Mouse (Mus musculus): ENCODE results near the gene Fbn1. TPM values are rescaled to one million over a fixed set of nuclear protein-coding genes. Genes with fewer than 3 reads are reported as not detected.
A peak's percentile ranks its signal among the peaks of the same experiment; 100 is the strongest.

The Fbn1 gene
- 5.5 and 5.7 TPM in 2 replicates for polyA plus RNA-seq (2014; fragmentation: Nextera tagmentation; extraction: Ambion mirVana)

DNA sequence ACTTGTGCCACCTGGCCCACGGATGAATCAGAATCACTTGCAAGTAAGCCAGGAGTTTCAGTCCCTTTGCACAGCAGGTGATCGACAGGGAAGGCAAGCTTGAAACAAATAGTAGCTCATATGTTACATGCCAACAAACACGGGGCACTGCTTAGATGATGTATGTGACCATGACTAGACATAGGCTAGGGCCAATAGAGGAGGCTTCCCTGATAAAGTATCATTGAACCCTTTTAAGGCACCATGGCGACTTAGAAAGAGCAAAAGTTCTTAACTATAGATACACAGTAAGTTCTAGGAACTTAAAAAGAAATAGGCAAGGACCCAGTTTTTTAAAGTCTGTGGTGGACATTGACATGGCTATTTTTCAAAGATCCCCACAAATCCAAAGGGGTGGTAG lies at the start of gene Fbn1:
Fbn1 (minus strand) TSS at position 101 of the 400 bp plus-strand sequence.
- ATAC-seq (replicated peaks; ENCODE audit: low FRiP score) (no peak), DNase-seq (ENCODE audit: low spot score) (no peak)
- H3K27me3 ChIP-seq (replicated peaks; ENCODE audit: control insufficient read depth, insufficient read depth, low read length), result peaks cover 44% of the 10 kb centered on the region
- H3K9ac ChIP-seq (ENCODE audit: low read depth, low read length), result no peak within 1 kb of the TSS
- 79% methylated on average over 4 of the region's 4 CpGs for WGBS
- H3K9me3 ChIP-seq (ENCODE audit: control insufficient read depth, low read length), result no peaks in the 10 kb centered on the region
- no peak within 1 kb of the TSS for H3K27ac ChIP-seq (ENCODE audit: low read depth, low read length)
- peak within 1 kb of the TSS; percentile 50 for H3K4me3 ChIP-seq (ENCODE audit: low read depth, low read length)
- H3K4me1 ChIP-seq (replicated peaks; ENCODE audit: control insufficient read depth, insufficient read depth, low read length), result no peaks in the 10 kb centered on the region
- H3K4me2 ChIP-seq, result peak within 1 kb of the TSS; percentile 62
- H3K36me3 ChIP-seq (ENCODE audit: control insufficient read depth, insufficient read depth, low read length), result no peaks in the 10 kb centered on the region

DNA sequence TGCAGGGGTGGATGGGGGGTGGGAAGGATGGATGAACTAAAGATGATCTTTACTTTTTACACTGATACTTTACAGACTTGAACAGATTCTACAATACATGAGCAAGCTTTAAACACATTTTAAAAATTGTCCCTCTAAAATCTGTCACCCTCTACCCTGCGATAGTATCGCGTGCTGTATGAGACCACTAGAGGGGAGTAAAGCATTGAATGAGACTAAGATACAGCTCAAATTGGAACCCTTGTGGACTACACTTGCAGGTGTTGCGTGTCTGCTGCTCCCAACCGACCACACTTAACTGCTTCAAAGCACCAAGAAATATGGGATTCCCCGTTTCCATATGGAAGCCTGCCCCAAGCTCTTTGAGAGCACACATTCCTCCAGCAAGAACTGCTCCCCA lies 48.0 kb upstream of the Fbn1 start:
- ATAC-seq (replicated peaks; ENCODE audit: low FRiP score) (no peak), DNase-seq (ENCODE audit: low spot score) (no peak)
- Histone ChIP-seq H3K36me3 (ENCODE audit: control insufficient read depth, insufficient read depth, low read length) (no peaks in the 10 kb centered on the region), H3K4me1 (replicated peaks; ENCODE audit: control insufficient read depth, insufficient read depth, low read length) (no peaks in the 10 kb centered on the region), H3K27me3 (replicated peaks; ENCODE audit: control insufficient read depth, insufficient read depth, low read length) (no peaks in the 10 kb centered on the region), H3K27ac (ENCODE audit: low read depth, low read length) (no peak overlapping the region), H3K4me2 (no peak overlapping the region), H3K9ac (ENCODE audit: low read depth, low read length) (no peak overlapping the region), H3K9me3 (ENCODE audit: control insufficient read depth, low read length) (no peaks in the 10 kb centered on the region), H3K4me3 (ENCODE audit: low read depth, low read length) (no peak overlapping the region)
- 76% methylated on average over 6 of the region's 6 CpGs for WGBS

DNA sequence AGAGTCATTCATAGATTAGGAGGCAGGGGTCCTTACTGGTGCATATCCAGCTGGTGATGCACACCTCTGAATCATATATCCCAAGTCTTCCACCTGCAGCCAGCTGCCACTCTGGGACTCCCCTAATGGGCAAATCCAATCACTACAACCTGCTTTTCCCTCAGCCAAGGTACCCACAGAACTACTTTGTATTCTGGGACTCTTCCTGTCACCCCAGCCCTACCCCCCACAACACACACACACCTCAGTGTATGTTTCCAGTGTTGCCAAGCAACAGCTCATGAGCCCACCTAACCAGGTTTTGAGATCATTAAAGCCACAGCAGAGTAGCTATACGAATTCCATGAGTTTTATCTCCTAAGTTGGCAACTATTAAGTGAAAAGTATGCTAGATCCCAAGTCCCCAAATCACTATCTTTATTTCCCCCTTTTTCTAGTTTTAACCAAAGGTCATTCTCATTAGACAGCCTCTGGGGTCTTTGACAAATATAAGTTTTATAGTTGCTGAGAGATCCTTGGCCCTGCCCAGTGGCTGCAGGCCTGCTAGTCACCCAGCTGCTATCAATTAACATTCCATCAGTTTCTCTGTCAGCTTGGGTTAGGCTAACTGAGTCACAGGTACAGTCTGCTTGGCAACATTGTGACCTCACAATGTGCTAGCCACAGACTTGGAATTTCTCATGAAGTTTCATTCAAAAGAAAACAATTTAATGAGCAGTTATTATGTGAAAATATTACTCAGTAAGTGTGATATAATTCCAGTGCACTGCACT lies 41.2 kb upstream of the Fbn1 start:
- H3K36me3 ChIP-seq (ENCODE audit: control insufficient read depth, insufficient read depth, low read length), result no peaks in the 10 kb centered on the region
- ATAC-seq (replicated peaks; ENCODE audit: low FRiP score) (no peak), DNase-seq (ENCODE audit: low spot score) (no peak)
- H3K4me2 ChIP-seq, result no peak overlapping the region
- 59% methylated on average over 1 of the region's 1 CpGs for WGBS
- H3K9ac ChIP-seq (ENCODE audit: low read depth, low read length), result no peak overlapping the region
- H3K4me1 ChIP-seq (replicated peaks; ENCODE audit: control insufficient read depth, insufficient read depth, low read length), result no peaks in the 10 kb centered on the region
- H3K27ac ChIP-seq (ENCODE audit: low read depth, low read length), result no peak overlapping the region
- no peak overlapping the region for H3K4me3 ChIP-seq (ENCODE audit: low read depth, low read length)
- no peaks in the 10 kb centered on the region for H3K27me3 ChIP-seq (replicated peaks; ENCODE audit: control insufficient read depth, insufficient read depth, low read length)
- H3K9me3 ChIP-seq (ENCODE audit: control insufficient read depth, low read length), result no peaks in the 10 kb centered on the region

DNA sequence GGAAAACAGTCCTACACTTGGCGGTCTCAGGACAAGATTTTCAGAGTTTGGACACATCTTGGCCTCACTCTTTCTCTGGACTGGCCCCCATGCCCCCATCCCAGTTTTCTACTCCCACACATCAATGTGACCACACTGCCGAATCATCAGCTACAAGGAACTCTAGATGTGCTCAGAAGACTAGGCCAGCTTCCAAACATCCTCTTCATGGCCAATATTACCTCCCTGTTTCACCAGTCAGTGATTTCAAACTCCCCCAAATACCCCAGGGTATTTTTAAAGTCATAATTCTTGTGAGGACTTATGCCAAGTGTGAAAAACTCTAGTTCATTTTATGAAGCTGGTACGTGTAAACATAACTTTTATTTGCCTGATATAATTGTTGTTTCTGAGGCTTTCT lies 37.2 kb upstream of the Fbn1 start:
- WGBS, result 80% methylated on average over 3 of the region's 3 CpGs
- Histone ChIP-seq H3K4me2 (no peak overlapping the region), H3K4me1 (replicated peaks; ENCODE audit: control insufficient read depth, insufficient read depth, low read length) (no peaks in the 10 kb centered on the region)

DNA sequence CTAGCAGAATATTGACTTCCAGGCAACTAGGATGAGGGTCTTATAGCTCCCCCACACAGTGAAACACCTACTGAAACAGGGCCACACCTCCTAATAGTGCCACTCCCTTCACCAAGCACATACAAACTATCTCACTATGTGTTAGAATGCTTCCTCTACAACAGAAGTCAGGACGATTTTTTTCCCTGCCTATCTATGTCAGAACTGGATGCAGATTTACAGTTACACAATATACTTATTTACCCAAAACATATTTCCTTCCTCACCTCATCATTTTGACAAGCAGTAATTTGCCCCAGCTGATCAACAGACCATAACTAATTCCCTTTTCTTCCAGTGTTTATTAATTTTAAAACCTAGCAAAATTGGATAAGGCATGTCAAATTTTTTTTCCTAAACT lies 35.9 kb upstream of the Fbn1 start:
- Histone ChIP-seq H3K9me3 (ENCODE audit: control insufficient read depth, low read length) (no peaks in the 10 kb centered on the region), H3K4me1 (replicated peaks; ENCODE audit: control insufficient read depth, insufficient read depth, low read length) (no peaks in the 10 kb centered on the region), H3K4me2 (no peak overlapping the region), H3K27me3 (replicated peaks; ENCODE audit: control insufficient read depth, insufficient read depth, low read length) (no peaks in the 10 kb centered on the region), H3K27ac (ENCODE audit: low read depth, low read length) (no peak overlapping the region), H3K4me3 (ENCODE audit: low read depth, low read length) (no peak overlapping the region), H3K9ac (ENCODE audit: low read depth, low read length) (no peak overlapping the region), H3K36me3 (ENCODE audit: control insufficient read depth, insufficient read depth, low read length) (no peaks in the 10 kb centered on the region)
- ATAC-seq (replicated peaks; ENCODE audit: low FRiP score) (no peak), DNase-seq (ENCODE audit: low spot score) (no peak)
- WGBS, result 49% methylated on average over 1 of the region's 1 CpGs

More for the DNA sequence above, 37.2 kb upstream of the Fbn1 start:
- ATAC-seq (replicated peaks; ENCODE audit: low FRiP score) (no peak), DNase-seq (ENCODE audit: low spot score) (no peak)
- Histone ChIP-seq H3K9me3 (ENCODE audit: control insufficient read depth, low read length) (no peaks in the 10 kb centered on the region), H3K27me3 (replicated peaks; ENCODE audit: control insufficient read depth, insufficient read depth, low read length) (no peaks in the 10 kb centered on the region), H3K9ac (ENCODE audit: low read depth, low read length) (no peak overlapping the region), H3K4me3 (ENCODE audit: low read depth, low read length) (no peak overlapping the region), H3K27ac (ENCODE audit: low read depth, low read length) (no peak overlapping the region), H3K36me3 (ENCODE audit: control insufficient read depth, insufficient read depth, low read length) (no peaks in the 10 kb centered on the region)

DNA sequence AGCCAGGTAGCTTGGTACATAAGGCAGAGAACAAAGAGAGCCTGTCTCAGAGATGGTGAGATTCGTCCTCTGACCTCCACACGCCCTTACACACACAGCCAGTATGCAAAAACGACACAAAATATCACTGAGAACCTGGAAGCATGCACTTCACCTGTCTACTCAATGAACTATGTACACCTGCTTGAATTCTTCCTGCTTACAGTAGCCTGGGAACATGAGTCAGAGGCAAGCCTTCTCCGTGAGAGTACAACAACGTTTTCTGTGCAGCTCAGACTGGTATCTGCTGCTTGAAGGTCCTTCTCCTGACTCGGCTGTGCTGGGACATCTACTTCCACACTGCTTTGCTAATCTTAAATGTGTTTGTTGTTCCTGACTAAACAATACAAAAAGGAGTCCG lies 33.7 kb upstream of the Fbn1 start:
- Histone ChIP-seq H3K9ac (ENCODE audit: low read depth, low read length) (no peak overlapping the region), H3K36me3 (ENCODE audit: control insufficient read depth, insufficient read depth, low read length) (no peaks in the 10 kb centered on the region), H3K4me1 (replicated peaks; ENCODE audit: control insufficient read depth, insufficient read depth, low read length) (no peaks in the 10 kb centered on the region), H3K4me3 (ENCODE audit: low read depth, low read length) (no peak overlapping the region), H3K27ac (ENCODE audit: low read depth, low read length) (no peak overlapping the region), H3K27me3 (replicated peaks; ENCODE audit: control insufficient read depth, insufficient read depth, low read length) (no peaks in the 10 kb centered on the region), H3K9me3 (ENCODE audit: control insufficient read depth, low read length) (no peaks in the 10 kb centered on the region), H3K4me2 (no peak overlapping the region)
- no peak for DNase-seq (ENCODE audit: low spot score)
- ATAC-seq (replicated peaks; ENCODE audit: low FRiP score), result no peak
- 68% methylated on average over 7 of the region's 7 CpGs for WGBS

DNA sequence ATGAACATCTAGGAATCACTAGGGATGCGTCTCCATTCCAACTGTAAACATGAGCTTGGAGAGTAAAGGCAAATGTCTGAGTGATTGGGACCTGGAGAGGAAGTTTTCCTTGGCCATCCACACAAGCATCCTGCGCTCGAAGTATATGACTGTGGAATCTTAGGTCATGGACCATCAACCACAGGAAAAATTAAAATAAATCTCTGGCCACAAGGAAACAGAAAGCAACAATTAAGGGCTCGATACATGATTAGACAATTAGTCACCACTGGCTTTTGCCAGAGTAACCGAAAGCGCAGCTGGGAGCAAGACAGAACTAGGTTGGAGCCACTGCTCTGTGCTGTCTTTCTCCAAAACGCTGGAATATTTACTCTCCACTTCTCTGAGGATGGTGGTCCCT lies 32.8 kb upstream of the Fbn1 start:
- ATAC-seq (replicated peaks; ENCODE audit: low FRiP score) (no peak), DNase-seq (ENCODE audit: low spot score) (no peak)
- H3K9me3 ChIP-seq (ENCODE audit: control insufficient read depth, low read length), result no peaks in the 10 kb centered on the region
- no peaks in the 10 kb centered on the region for H3K36me3 ChIP-seq (ENCODE audit: control insufficient read depth, insufficient read depth, low read length)
- H3K4me1 ChIP-seq (replicated peaks; ENCODE audit: control insufficient read depth, insufficient read depth, low read length), result no peaks in the 10 kb centered on the region
- no peak overlapping the region for H3K4me2 ChIP-seq
- H3K9ac ChIP-seq (ENCODE audit: low read depth, low read length), result no peak overlapping the region
- H3K27me3 ChIP-seq (replicated peaks; ENCODE audit: control insufficient read depth, insufficient read depth, low read length), result no peaks in the 10 kb centered on the region
- 82% methylated on average over 7 of the region's 7 CpGs for WGBS
- no peak overlapping the region for H3K27ac ChIP-seq (ENCODE audit: low read depth, low read length)
- no peak overlapping the region for H3K4me3 ChIP-seq (ENCODE audit: low read depth, low read length)

DNA sequence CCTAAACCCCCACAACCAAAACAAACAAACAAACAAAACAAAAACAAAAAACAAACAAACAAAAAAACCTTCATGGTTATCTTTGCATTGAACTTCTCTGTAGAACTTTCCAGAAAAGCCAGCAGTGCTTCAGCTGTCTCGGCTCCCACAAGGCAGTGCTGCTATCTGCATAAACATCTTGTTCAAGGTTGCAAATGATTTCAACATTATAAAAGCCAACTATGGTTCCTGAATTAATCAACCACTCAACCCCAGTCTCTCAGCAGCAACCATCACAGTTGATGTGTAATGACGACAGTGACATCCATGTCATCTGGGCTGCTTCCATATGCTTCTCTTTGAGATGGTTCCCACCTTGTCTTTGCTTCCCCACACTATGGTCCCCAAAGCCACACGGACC lies 31.8 kb upstream of the Fbn1 start:
- Histone ChIP-seq H3K4me3 (ENCODE audit: low read depth, low read length) (no peak overlapping the region), H3K4me2 (no peak overlapping the region), H3K9ac (ENCODE audit: low read depth, low read length) (no peak overlapping the region), H3K9me3 (ENCODE audit: control insufficient read depth, low read length) (no peaks in the 10 kb centered on the region), H3K36me3 (ENCODE audit: control insufficient read depth, insufficient read depth, low read length) (no peaks in the 10 kb centered on the region), H3K27me3 (replicated peaks; ENCODE audit: control insufficient read depth, insufficient read depth, low read length) (no peaks in the 10 kb centered on the region), H3K4me1 (replicated peaks; ENCODE audit: control insufficient read depth, insufficient read depth, low read length) (no peaks in the 10 kb centered on the region), H3K27ac (ENCODE audit: low read depth, low read length) (no peak overlapping the region)
- no peak for ATAC-seq (replicated peaks; ENCODE audit: low FRiP score)
- WGBS, result 78% methylated on average over 3 of the region's 3 CpGs
- no peak for DNase-seq (ENCODE audit: low spot score)

DNA sequence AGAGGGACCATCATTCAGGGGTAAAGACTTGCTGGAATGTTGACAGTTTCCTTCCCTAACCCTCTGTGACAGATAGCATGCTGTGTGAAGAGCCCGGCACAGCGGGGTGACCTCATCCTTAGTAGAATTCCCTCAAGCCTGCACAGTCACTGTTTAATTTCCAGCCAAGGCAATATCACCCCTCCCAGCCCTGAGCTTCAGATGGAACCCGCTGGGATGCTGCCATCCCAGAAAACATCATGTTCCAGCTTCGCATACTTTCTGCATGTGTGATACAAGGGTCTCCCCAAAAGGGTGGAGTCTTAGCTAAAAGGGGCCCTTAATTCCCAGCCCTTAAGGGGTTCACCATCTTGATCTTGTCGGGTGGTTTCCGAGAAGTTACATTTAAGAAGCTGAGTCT lies 22.9 kb upstream of the Fbn1 start:
- Histone ChIP-seq H3K9ac (ENCODE audit: low read depth, low read length) (no peak overlapping the region), H3K4me3 (ENCODE audit: low read depth, low read length) (no peak overlapping the region), H3K9me3 (ENCODE audit: control insufficient read depth, low read length) (no peaks in the 10 kb centered on the region), H3K4me2 (no peak overlapping the region), H3K27me3 (replicated peaks; ENCODE audit: control insufficient read depth, insufficient read depth, low read length) (no peaks in the 10 kb centered on the region), H3K4me1 (replicated peaks; ENCODE audit: control insufficient read depth, insufficient read depth, low read length) (no peaks in the 10 kb centered on the region), H3K36me3 (ENCODE audit: control insufficient read depth, insufficient read depth, low read length) (no peaks in the 10 kb centered on the region), H3K27ac (ENCODE audit: low read depth, low read length) (no peak overlapping the region)
- ATAC-seq (replicated peaks; ENCODE audit: low FRiP score), result no peak
- DNase-seq (ENCODE audit: low spot score), result no peak
- 63% methylated on average over 6 of the region's 6 CpGs for WGBS

Data from liver, embryonic 11.5 days (tissue).